Mouse (Mus musculus): ENCODE measurements around the gene Tec. TPM values are rescaled to one million over a fixed set of nuclear protein-coding genes. Genes with fewer than 3 reads are reported as not detected.

Gene Tec
- 12.0 TPM for polyA plus RNA-seq (2014; fragmentation: Illumina TruSeq; extraction: RNeasy Lipid Tissue Mini Kit (QIAGEN cat#74804))

GRCm38 (mm10) chr5:72868091-72868875, at the start of gene Tec:
Gene Tec (minus strand): TSS chr5:72868483.

GRCm38 (mm10) chr5:72913648-72914557, 45.6 kb upstream of the Tec start, which contains the start of gene Slain2:
Gene Slain2 (plus strand): TSS chr5:72914304.

GRCm38 (mm10) chr5:72752585-72752984, 115.7 kb downstream of the Tec start, which contains the start of gene Txk:
Gene Txk (minus strand): TSS chr5:72752777.

Other genes starting within 250 kb of the Tec start
- gene Cnga1, start 224.2 kb downstream of the Tec start, polyA plus RNA-seq (2014; fragmentation: Illumina TruSeq; extraction: RNeasy Lipid Tissue Mini Kit (QIAGEN cat#74804)): 2.6 TPM
- 24.7 TPM for gene Nipal1, start 220.7 kb downstream of the Tec start, polyA plus RNA-seq (2014; fragmentation: Illumina TruSeq; extraction: RNeasy Lipid Tissue Mini Kit (QIAGEN cat#74804))
- gene Txk, start 115.7 kb downstream of the Tec start, polyA plus RNA-seq (2014; fragmentation: Illumina TruSeq; extraction: RNeasy Lipid Tissue Mini Kit (QIAGEN cat#74804)): 1.3 TPM
- 162 TPM for gene Slain2, start 45.8 kb upstream of the Tec start, polyA plus RNA-seq (2014; fragmentation: Illumina TruSeq; extraction: RNeasy Lipid Tissue Mini Kit (QIAGEN cat#74804))
- gene Gm10135, start 106.2 kb upstream of the Tec start, polyA plus RNA-seq (2014; fragmentation: Illumina TruSeq; extraction: RNeasy Lipid Tissue Mini Kit (QIAGEN cat#74804)): not detected
- not detected for gene Slc10a4, start 138.4 kb upstream of the Tec start, polyA plus RNA-seq (2014; fragmentation: Illumina TruSeq; extraction: RNeasy Lipid Tissue Mini Kit (QIAGEN cat#74804))